Comparison of ENCODE assay signal across 19 mouse cellular contexts in genomic region chr4:42870748-42871147, GRCm38 (mm10). TPM values are rescaled to one million over a fixed set of nuclear protein-coding genes. Genes with fewer than 3 reads are reported as not detected.
DNase-seq lines count a peak whose midpoint lies in the region; ATAC-seq and TF ChIP-seq lines count a peak whose summit lies in the region.
"Had no signal": no experiment of that assay in that cellular context is flagged by ENCODE, and none has a peak within 500 bp of the region (broad histone marks: within the 10 kb centered on the region; RNA-seq: fewer than 3 reads in every experiment).

No protein-coding gene starts in this region.

- no peak for ATAC-seq in intestine, postnatal 0 days
- ATAC-seq in intestine, embryonic 16.5 days, result no peak
- ATAC-seq in megakaryocyte progenitor cell, adult 5-6 weeks (replicated peaks; ENCODE audit: poor library complexity), result 0 out of 2 replicates have a peak, but pooled peaks have one; percentile 31
- no peak for ATAC-seq in erythroid progenitor cell, adult 5-6 weeks (replicated peaks; ENCODE audit: low FRiP score, poor library complexity, severe bottlenecking)
- ATAC-seq: forebrain, embryonic 16.5 days had no signal

- no peaks in the 10 kb centered on the region for H3K27me3 ChIP-seq in intestine, postnatal 0 days (replicated peaks; ENCODE audit: control insufficient read depth, insufficient read depth, low read length)
- H3K27me3 ChIP-seq in intestine, embryonic 16.5 days (replicated peaks; ENCODE audit: control insufficient read depth, insufficient read depth, low read length), result no peaks in the 10 kb centered on the region
- H3K27me3 ChIP-seq: hindbrain, embryonic 12.5 days had no signal

- no peaks in the 10 kb centered on the region for H3K4me1 ChIP-seq in intestine, postnatal 0 days (replicated peaks; ENCODE audit: control insufficient read depth, insufficient read depth, low read length)
- no peaks in the 10 kb centered on the region for H3K4me1 ChIP-seq in intestine, embryonic 16.5 days (ENCODE audit: control insufficient read depth, insufficient read depth, low read length)
- H3K4me1 ChIP-seq in lung, adult 2 months (ENCODE audit: control insufficient read depth, insufficient read depth, low read length), result no peaks in the 10 kb centered on the region
- H3K4me1 ChIP-seq: hindbrain, embryonic 12.5 days had no signal

- no peak overlapping the region for H3K4me3 ChIP-seq in intestine, postnatal 0 days (ENCODE audit: low read depth, low read length)
- H3K4me3 ChIP-seq in intestine, embryonic 16.5 days (ENCODE audit: low read length), result no peak overlapping the region
- no peak overlapping the region for H3K4me3 ChIP-seq in lung, adult 2 months (replicated peaks; ENCODE audit: extremely low read depth, low read depth, low read length)
- H3K4me3 ChIP-seq: hindbrain, embryonic 12.5 days had no signal

- no peaks in the 10 kb centered on the region for H3K36me3 ChIP-seq in intestine, postnatal 0 days (ENCODE audit: control insufficient read depth, insufficient read depth)
- H3K36me3 ChIP-seq in intestine, embryonic 16.5 days (ENCODE audit: control insufficient read depth, insufficient read depth, low read length), result no peaks in the 10 kb centered on the region
- H3K36me3 ChIP-seq: hindbrain, embryonic 12.5 days had no signal

- DNase-seq in lung, postnatal 10 days, result peak; percentile 29
- DNase-seq in lung, adult 2 months, result no peak
- DNase-seq in NIH3T3 (ENCODE audit: low read depth), result peak; percentile 1
- DNase-seq in gastrocnemius, adult 18-20 months (ENCODE audit: low spot score), result no peak
- DNase-seq: cerebellum, adult 8-10 months; kidney, adult 9 months; left cerebral cortex, postnatal 4 days; right cerebral cortex, adult 18-20 months; thymus, adult 2 months had no signal

- H3K9me3 ChIP-seq in intestine, postnatal 0 days (ENCODE audit: control insufficient read depth), result no peaks in the 10 kb centered on the region
- H3K9me3 ChIP-seq in intestine, embryonic 16.5 days (ENCODE audit: control insufficient read depth, low read length), result no peaks in the 10 kb centered on the region
- H3K9me3 ChIP-seq: hindbrain, embryonic 12.5 days had no signal

- peak; percentile 60 for TF ChIP-seq CTCF in intestine, postnatal 0 days (IDR thresholded peaks at IDR 0.05; ENCODE audit: low read depth)
- no peak for TF ChIP-seq CTCF in lung, adult 2 months (IDR thresholded peaks at IDR 0.05; ENCODE audit: insufficient read depth, low read length)

- H3K27ac ChIP-seq in intestine, postnatal 0 days (ENCODE audit: low read depth, low read length), result no peak overlapping the region
- no peak overlapping the region for H3K27ac ChIP-seq in intestine, embryonic 16.5 days (ENCODE audit: low read length)
- H3K27ac ChIP-seq: hindbrain, embryonic 12.5 days; macrophage had no signal

- no peak for TF ChIP-seq POLR2A in lung, adult 2 months (IDR thresholded peaks at IDR 0.05; ENCODE audit: borderline replicate concordance, extremely low read depth, low read depth, low read length)

- WGBS in intestine, postnatal 0 days, result 67% methylated on average over 5 of the region's 5 CpGs
- WGBS in intestine, embryonic 16.5 days, result 77% methylated on average over 5 of the region's 5 CpGs
- WGBS in lung, adult 2 months, result 74% methylated on average over 5 of the region's 5 CpGs

- H3K9ac ChIP-seq in intestine, postnatal 0 days (ENCODE audit: low read depth, low read length), result no peak overlapping the region
- H3K9ac ChIP-seq in intestine, embryonic 16.5 days (ENCODE audit: low read depth, low read length), result no peak overlapping the region
- H3K9ac ChIP-seq: hindbrain, embryonic 12.5 days had no signal

- no peak overlapping the region for H3K4me2 ChIP-seq in intestine, postnatal 0 days (replicated peaks; ENCODE audit: low read depth)
- no peak overlapping the region for H3K4me2 ChIP-seq in intestine, embryonic 16.5 days (ENCODE audit: low read depth, low read length)
- H3K4me2 ChIP-seq: hindbrain, embryonic 12.5 days had no signal

RNA-seq across cellular contexts. Expression of gene Fam205c, which starts 3.3 kb away (rescaled TPM):
- 0.16 TPM in 1 of 2 replicates, not detected in the other for polyA plus RNA-seq in intestine, postnatal 0 days (2015; fragmentation: Nextera tagmentation; extraction: Ambion mirVana)
- 0.18 and 0.37 TPM in 2 replicates for polyA plus RNA-seq in intestine, embryonic 16.5 days (2015; fragmentation: Nextera tagmentation; extraction: Ambion mirVana)
- polyA plus RNA-seq in lung, adult 2 months (2012; rRNA removed), result not detected in 2 replicates
- total RNA-seq in megakaryocyte progenitor cell, adult 5-6 weeks (2015), result not detected in 2 replicates
- not detected in 2 replicates for total RNA-seq in megakaryocyte progenitor cell, adult 5-6 weeks (2017)
- not detected in 2 replicates for total RNA-seq in erythroid progenitor cell, adult 5-6 weeks (2015; ENCODE audit: low replicate concordance)
- not detected in 2 replicates for total RNA-seq in erythroid progenitor cell, adult 5-6 weeks (2017; ENCODE audit: low replicate concordance)
- total RNA-seq in gastrocnemius, adult 18-20 months (2021), result 1 to 10 TPM; 1.1 to 1.2 TPM
- total RNA-seq: gastrocnemius, postnatal 4 days; monocyte, adult 5-6 weeks had no signal
- polyA plus RNA-seq: macrophage; thymus, adult 2 months had no signal

RNA-seq across cellular contexts. Expression of gene Gm12394, which starts 14.2 kb away (rescaled TPM):
- 0.05 and 0.12 TPM in 2 replicates for polyA plus RNA-seq in intestine, postnatal 0 days (2015; fragmentation: Nextera tagmentation; extraction: Ambion mirVana)
- polyA plus RNA-seq in intestine, embryonic 16.5 days (2015; fragmentation: Nextera tagmentation; extraction: Ambion mirVana), result 0.06 and 0.13 TPM in 2 replicates
- not detected in 2 replicates for polyA plus RNA-seq in lung, adult 2 months (2012; rRNA removed)
- total RNA-seq in megakaryocyte progenitor cell, adult 5-6 weeks (2015), result not detected in 2 replicates
- total RNA-seq in megakaryocyte progenitor cell, adult 5-6 weeks (2017), result not detected in 2 replicates
- not detected in 2 replicates for total RNA-seq in erythroid progenitor cell, adult 5-6 weeks (2015; ENCODE audit: low replicate concordance)
- not detected in 2 replicates for total RNA-seq in erythroid progenitor cell, adult 5-6 weeks (2017; ENCODE audit: low replicate concordance)
- total RNA-seq in gastrocnemius, adult 18-20 months (2021), result under 1 TPM in 1 of 2 experiments, not detected in 1; 0.07 TPM
- total RNA-seq: monocyte, adult 5-6 weeks had no signal
- polyA plus RNA-seq: heart, embryonic 14.5 days; macrophage; thymus, adult 2 months had no signal

RNA-seq across cellular contexts. Expression of gene Fam205a1, which starts 17.1 kb away (rescaled TPM):
- not detected in 2 replicates for polyA plus RNA-seq in intestine, postnatal 0 days (2015; fragmentation: Nextera tagmentation; extraction: Ambion mirVana)
- not detected in 2 replicates for polyA plus RNA-seq in intestine, embryonic 16.5 days (2015; fragmentation: Nextera tagmentation; extraction: Ambion mirVana)
- not detected in 2 replicates for polyA plus RNA-seq in lung, adult 2 months (2012; rRNA removed)
- not detected in 2 replicates for total RNA-seq in megakaryocyte progenitor cell, adult 5-6 weeks (2015)
- not detected in 2 replicates for total RNA-seq in megakaryocyte progenitor cell, adult 5-6 weeks (2017)
- total RNA-seq in erythroid progenitor cell, adult 5-6 weeks (2015; ENCODE audit: low replicate concordance), result 0.36 and 0.84 TPM in 2 replicates
- total RNA-seq in erythroid progenitor cell, adult 5-6 weeks (2017; ENCODE audit: low replicate concordance), result not detected in 2 replicates
- total RNA-seq in gastrocnemius, adult 18-20 months (2021), result not detected
- total RNA-seq: monocyte, adult 5-6 weeks had no signal
- polyA plus RNA-seq: heart, embryonic 14.5 days; macrophage had no signal

RNA-seq across cellular contexts. Expression of gene Phf24, which starts 45.7 kb away (rescaled TPM):
- polyA plus RNA-seq in intestine, postnatal 0 days (2015; fragmentation: Nextera tagmentation; extraction: Ambion mirVana), result 0.73 and 1.0 TPM in 2 replicates
- polyA plus RNA-seq in intestine, embryonic 16.5 days (2015; fragmentation: Nextera tagmentation; extraction: Ambion mirVana), result 0.73 and 0.83 TPM in 2 replicates
- polyA plus RNA-seq in lung, adult 2 months (2012; rRNA removed), result 7.6 and 10.3 TPM in 2 replicates
- total RNA-seq in megakaryocyte progenitor cell, adult 5-6 weeks (2015), result 0.30 and 0.46 TPM in 2 replicates
- total RNA-seq in megakaryocyte progenitor cell, adult 5-6 weeks (2017), result 0.03 and 0.79 TPM in 2 replicates
- not detected in 2 replicates for total RNA-seq in erythroid progenitor cell, adult 5-6 weeks (2015; ENCODE audit: low replicate concordance)
- under 0.01 TPM in 1 of 2 replicates, not detected in the other for total RNA-seq in erythroid progenitor cell, adult 5-6 weeks (2017; ENCODE audit: low replicate concordance)
- under 1 TPM; 0.26 to 0.66 TPM for total RNA-seq in gastrocnemius, adult 18-20 months (2021)
- total RNA-seq: monocyte, adult 5-6 weeks had no signal
- polyA plus RNA-seq: macrophage had no signal

Comparison
In these comparisons a context has a peak if more than half of its experiments do, and no peak if none do; other contexts are left out.
1. DNase-seq: peak in lung, postnatal 10 days (single experiment) and NIH3T3 (single experiment); none in lung, adult 2 months (single experiment) and gastrocnemius, adult 18-20 months (single experiment).